Mouse (Mus musculus) forebrain, postnatal 0 days (tissue): ENCODE data around the gene Wfdc15b. TPM values are rescaled to one million over a fixed set of nuclear protein-coding genes. Genes with fewer than 3 reads are reported as not detected.
A peak's percentile ranks its signal among the peaks of the same experiment; 100 is the strongest.

Experiments used
- ATAC-seq: fragments of 200-750 bp; cut with Nextera tagmentation; 2 replicates; pipeline ENCODE4 v1.8.0; 2017; ENCODE audit warnings: mild to moderate bottlenecking, moderate library complexity
- DNase-seq: peaks from one replicate; pipeline ENCODE4 v3.0.0-alpha.2; 2015
- H3K27ac ChIP-seq: fragments of 300-500 bp; sonication (generic); 2 replicates; pipeline ENCODE4 v1.5.1; 2014; ENCODE audit warnings: low read depth, mild to moderate bottlenecking, antibody characterized with exemption, low read length, moderate library complexity, mixed read lengths
- H3K27me3 ChIP-seq: fragments of 300-500 bp; sonication (generic); 2 replicates; pipeline ENCODE4 v1.6.1; 2014; ENCODE audit warnings: mild to moderate bottlenecking, low read length, mixed read lengths; ENCODE audit not compliant: insufficient read depth
- H3K36me3 ChIP-seq: fragments of 300-500 bp; sonication (generic); 2 replicates; pipeline ENCODE4 v1.6.1; 2014; ENCODE audit warnings: mild to moderate bottlenecking, moderate library complexity; ENCODE audit not compliant: insufficient read depth
- H3K4me1 ChIP-seq: fragments of 300-500 bp; sonication (generic); 2 replicates; pipeline ENCODE4 v1.6.1; 2014; ENCODE audit warnings: antibody characterized with exemption; ENCODE audit not compliant: insufficient read depth
- H3K4me2 ChIP-seq: fragments of 300-500 bp; sonication (generic); 2 replicates; pipeline ENCODE4 v1.6.1; 2014; ENCODE audit warnings: low read depth, mild to moderate bottlenecking, moderate library complexity
- H3K4me3 ChIP-seq: fragments of 300-500 bp; sonication (generic); 2 replicates; pipeline ENCODE4 v1.5.1; 2014; ENCODE audit warnings: low read depth, low read length, mixed read lengths
- H3K9ac ChIP-seq: fragments of 300-500 bp; sonication (generic); 2 replicates; pipeline ENCODE4 v1.6.1; 2014; ENCODE audit warnings: mild to moderate bottlenecking
- H3K9me3 ChIP-seq: fragments of 300-500 bp; sonication (generic); 2 replicates; pipeline ENCODE4 v1.6.1; 2016; ENCODE audit warnings: low read length
- CTCF ChIP-seq: sonication (generic); IDR thresholded peaks from 2 replicates; pipeline ENCODE4 v1.5.1; 2016; ENCODE audit warnings: antibody characterized with exemption, control low read depth, low read depth
- WGBS: fragments of 180-500 bp; shearing (Covaris S2); extraction: QIAGEN DNeasy Blood & Tissue Kit; methylation state at CpG from one replicate; pipeline ENCODE4 v1.1.7; 2014; 5-methylcytosine and 5-hydroxymethylcytosine counted together
- polyA plus RNA-seq: library from polyadenylated mRNA; unstranded; fragments of >200 nt; fragmentation: Nextera tagmentation; extraction: Ambion mirVana; gene quantifications from 2 replicates; pipeline ENCODE4 v1.2.1, GENCODE M21; 2015
- total RNA-seq: library from RNA; depleted of rRNA; stranded (reverse); fragments of >200 nt; gene quantifications from 2 replicates; pipeline ENCODE4 v1.2.3, GENCODE M21; 2014; rRNA removed

The Wfdc15b gene
- total and polyA plus RNA-seq, 2 experiments from 2014 or later: not detected

DNA sequence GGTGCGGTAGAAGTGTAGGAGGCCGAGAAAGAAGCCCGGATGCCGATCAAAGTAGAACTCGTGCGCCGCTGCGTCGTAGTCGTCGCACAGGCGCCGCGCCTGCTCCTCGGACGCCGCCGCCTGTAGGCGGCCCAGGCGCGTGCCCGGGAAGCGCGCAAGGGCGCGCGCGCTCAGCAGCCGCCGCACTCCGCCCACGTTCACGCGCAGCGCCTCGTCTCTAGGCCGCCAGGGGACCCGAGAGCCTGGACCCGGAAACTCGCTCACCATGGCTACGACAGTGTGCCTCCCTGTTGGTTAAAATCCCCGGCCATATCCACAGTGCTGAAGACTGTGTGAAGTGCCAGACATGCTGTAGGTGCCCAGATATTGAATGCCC is 52.9 kb downstream of the Wfdc15b start:
- Histone ChIP-seq H3K4me1 (peaks cover 9% of the 10 kb centered on the region; the same call in 1 of the 2 replicates), H3K4me3 (peak overlapping the region; percentile 42), H3K4me2 (peak overlapping the region; percentile 62), H3K27ac (no peak overlapping the region), H3K27me3 (peaks cover 49% of the 10 kb centered on the region), H3K9ac (peak overlapping the region; percentile 55), H3K9me3 (no peaks in the 10 kb centered on the region), H3K36me3 (no peaks in the 10 kb centered on the region)
- TF ChIP-seq CTCF: peak; percentile 43
- peak; percentile 85 for DNase-seq
- peak; percentile 83 for ATAC-seq
- whole genome bisulfite sequencing: 15% methylated on average over 42 of the region's 42 CpGs

GRCm38 (mm10) chr2:164167752-164168570 is 53.5 kb downstream of the Wfdc15b start:
- peak overlapping the region; percentile 62 for H3K4me2 ChIP-seq
- no peaks in the 10 kb centered on the region for H3K36me3 ChIP-seq
- no peaks in the 10 kb centered on the region for H3K9me3 ChIP-seq
- WGBS: 15% methylated on average over 90 of the region's 90 CpGs
- H3K4me1 ChIP-seq: peaks cover 9% of the 10 kb centered on the region; the same call in 1 of the 2 replicates
- H3K27ac ChIP-seq: no peak overlapping the region
- peaks cover 49% of the 10 kb centered on the region for H3K27me3 ChIP-seq
- peak; percentile 3; the same call in 1 of the 2 replicates for TF ChIP-seq CTCF
- ATAC-seq (peak; percentile 88), DNase-seq (peak; percentile 50)
- H3K4me3 ChIP-seq: peak overlapping the region; percentile 42
- H3K9ac ChIP-seq: peak overlapping the region; percentile 55

GRCm38 (mm10) chr2:164164941-164165340 is 56.5 kb downstream of the Wfdc15b start:
- Histone ChIP-seq H3K4me2 (no peak overlapping the region), H3K27ac (no peak overlapping the region), H3K36me3 (no peaks in the 10 kb centered on the region), H3K4me1 (no peaks in the 10 kb centered on the region), H3K27me3 (peaks cover 28% of the 10 kb centered on the region), H3K9me3 (no peaks in the 10 kb centered on the region), H3K4me3 (no peak overlapping the region), H3K9ac (no peak overlapping the region)
- DNase-seq: no peak
- TF ChIP-seq CTCF: no peak
- ATAC-seq: no peak
- 95% methylated on average over 5 of the region's 5 CpGs for WGBS

Other genes with a start within 250 kb of the Wfdc15b start
- 161 and 171 TPM in 2 replicates for gene Ywhab, start 226.7 kb downstream of the Wfdc15b start, total RNA-seq
- gene Ywhab, start 226.7 kb downstream of the Wfdc15b start, polyA plus RNA-seq: 510 and 620 TPM in 2 replicates
- gene Pabpc1l, start 196.2 kb downstream of the Wfdc15b start, total RNA-seq: 0.71 and 1.1 TPM in 2 replicates
- 1.8 and 2.6 TPM in 2 replicates for gene Pabpc1l, start 196.2 kb downstream of the Wfdc15b start, polyA plus RNA-seq
- 33.5 and 36.1 TPM in 2 replicates for gene Stk4, start 151.3 kb downstream of the Wfdc15b start, total RNA-seq
- 17.4 and 19.3 TPM in 2 replicates for gene Stk4, start 151.3 kb downstream of the Wfdc15b start, polyA plus RNA-seq
- 37.2 and 42.2 TPM in 2 replicates for gene Tomm34, start 150.5 kb downstream of the Wfdc15b start, total RNA-seq
- gene Tomm34, start 150.5 kb downstream of the Wfdc15b start, polyA plus RNA-seq: 49.4 and 54.2 TPM in 2 replicates
- 12.8 and 15.4 TPM in 2 replicates for gene Kcns1, start 50.5 kb downstream of the Wfdc15b start, total RNA-seq
- 2.4 and 3.5 TPM in 2 replicates for gene Kcns1, start 50.5 kb downstream of the Wfdc15b start, polyA plus RNA-seq
- not detected in 2 replicates for gene Wfdc5, start 38.9 kb downstream of the Wfdc15b start, total RNA-seq
- not detected in 2 replicates for gene Wfdc5, start 38.9 kb downstream of the Wfdc15b start, polyA plus RNA-seq
- gene Wfdc12, start 31.1 kb downstream of the Wfdc15b start, total RNA-seq: not detected in 2 replicates
- not detected in 2 replicates for gene Wfdc12, start 31.1 kb downstream of the Wfdc15b start, polyA plus RNA-seq
- gene Wfdc15a, start 21.5 kb downstream of the Wfdc15b start, total RNA-seq: not detected in 2 replicates
- not detected in 2 replicates for gene Wfdc15a, start 21.5 kb downstream of the Wfdc15b start, polyA plus RNA-seq
- not detected in 2 replicates for gene Svs2, start 16.8 kb upstream of the Wfdc15b start, total RNA-seq
- not detected in 2 replicates for gene Svs2, start 16.8 kb upstream of the Wfdc15b start, polyA plus RNA-seq
- not detected in 2 replicates for gene Svs3b, start 35.0 kb upstream of the Wfdc15b start, total RNA-seq
- not detected in 2 replicates for gene Svs3b, start 35.0 kb upstream of the Wfdc15b start, polyA plus RNA-seq
- not detected in 2 replicates for gene Svs4, start 56.8 kb upstream of the Wfdc15b start, total RNA-seq
- gene Svs4, start 56.8 kb upstream of the Wfdc15b start, polyA plus RNA-seq: not detected in 2 replicates
- gene Svs3a, start 67.6 kb upstream of the Wfdc15b start, total RNA-seq: not detected in 2 replicates
- not detected in 2 replicates for gene Svs3a, start 67.6 kb upstream of the Wfdc15b start, polyA plus RNA-seq
- not detected in 2 replicates for gene Svs6, start 95.1 kb upstream of the Wfdc15b start, total RNA-seq
- gene Svs6, start 95.1 kb upstream of the Wfdc15b start, polyA plus RNA-seq: not detected in 2 replicates
- not detected in 2 replicates for gene Svs5, start 111.1 kb upstream of the Wfdc15b start, total RNA-seq
- gene Svs5, start 111.1 kb upstream of the Wfdc15b start, polyA plus RNA-seq: not detected in 2 replicates
- gene Slpi, start 167.4 kb upstream of the Wfdc15b start, total RNA-seq: not detected in 2 replicates
- 0.71 and 0.77 TPM in 2 replicates for gene Slpi, start 167.4 kb upstream of the Wfdc15b start, polyA plus RNA-seq
- gene Rbpjl, start 181.5 kb upstream of the Wfdc15b start, total RNA-seq: 0.46 TPM in 1 of 2 replicates, not detected in the other
- gene Rbpjl, start 181.5 kb upstream of the Wfdc15b start, polyA plus RNA-seq: 0.17 and 0.33 TPM in 2 replicates
- 6.2 and 6.3 TPM in 2 replicates for gene Matn4, start 183.5 kb upstream of the Wfdc15b start, total RNA-seq
- gene Matn4, start 183.5 kb upstream of the Wfdc15b start, polyA plus RNA-seq: 3.3 and 7.1 TPM in 2 replicates
- 11.8 and 14.0 TPM in 2 replicates for gene Sdc4, start 222.2 kb upstream of the Wfdc15b start, total RNA-seq
- 8.0 and 16.5 TPM in 2 replicates for gene Sdc4, start 222.2 kb upstream of the Wfdc15b start, polyA plus RNA-seq
- 88.0 and 167 TPM in 2 replicates for gene Sys1, start 235.3 kb upstream of the Wfdc15b start, total RNA-seq
- gene Sys1, start 235.3 kb upstream of the Wfdc15b start, polyA plus RNA-seq: 105 and 110 TPM in 2 replicates
- 3.6 and 10.5 TPM in 2 replicates for gene Gm20458, start 239.3 kb upstream of the Wfdc15b start, total RNA-seq
- 10.0 and 10.7 TPM in 2 replicates for gene Gm20458, start 239.3 kb upstream of the Wfdc15b start, polyA plus RNA-seq